Mouse (Mus musculus) myocyte (in vitro differentiated cells): ENCODE data around the gene Stk38.

Experiments
- E2F4 ChIP-seq: IDR thresholded peaks from one replicate; pipeline ENCODE4 v1.6.1; 2011; ENCODE audit warnings: mild to moderate bottlenecking, control low read depth, moderate library complexity; ENCODE audit not compliant: insufficient read depth
- POLR2A ChIP-seq: IDR thresholded peaks from one replicate; pipeline ENCODE4 v1.6.1; 2011; ENCODE audit warnings: low read depth, mild to moderate bottlenecking, control low read depth, moderate library complexity; ENCODE audit not compliant: insufficient read length
- POLR2AphosphoS2 ChIP-seq: IDR thresholded peaks from one replicate; pipeline ENCODE4 v1.6.1; 2011; ENCODE audit warnings: low read depth, control low read depth; ENCODE audit not compliant: insufficient read length
- REST ChIP-seq: IDR thresholded peaks from one replicate; pipeline ENCODE4 v1.6.1; 2011; ENCODE audit warnings: mild to moderate bottlenecking, control low read depth, moderate library complexity; ENCODE audit not compliant: insufficient read depth, insufficient read length

DNA sequence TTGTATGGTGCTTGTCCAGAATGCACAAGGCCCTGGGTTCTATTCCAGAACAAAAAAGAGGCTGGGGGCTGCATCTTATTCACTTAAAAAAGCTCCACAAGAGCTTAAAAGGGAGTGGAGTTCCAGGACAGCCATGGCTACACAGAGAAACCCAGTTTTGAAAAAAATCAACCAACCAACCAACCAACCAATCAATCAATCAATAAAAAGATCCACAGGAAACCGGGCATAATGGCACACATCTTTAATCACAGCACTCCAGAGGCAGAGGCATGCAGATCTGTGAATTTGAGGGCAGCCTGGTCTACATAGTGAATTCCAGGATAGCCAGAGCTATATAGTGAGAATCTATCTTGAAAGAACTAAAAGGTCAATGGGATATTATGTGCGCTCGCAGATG lies 2.8 kb downstream of the Stk38 start:
- TF ChIP-seq POLR2AphosphoS2, result no peak
- no peak for TF ChIP-seq E2F4
- TF ChIP-seq REST, result no peak
- no peak for TF ChIP-seq POLR2A
